Mouse (Mus musculus): ENCODE results near the gene Msh3. TPM values are rescaled to one million over a fixed set of nuclear protein-coding genes. Genes with fewer than 3 reads are reported as not detected.

Msh3 gene
- polyA plus RNA-seq, 1 experiment from 2014 or later: 8.1 TPM

GRCm38 (mm10) chr13:92356376-92356775 is 1.6 kb upstream of the Msh3 start:
- H3K9me3 ChIP-seq (replicated peaks): no peaks in the 10 kb centered on the region
- peaks cover 34% of the 10 kb centered on the region for H3K4me1 ChIP-seq (replicated peaks)
- H3K27ac ChIP-seq (replicated peaks): no peak overlapping the region
- WGBS (ENCODE audit: insufficient replicate concordance): 72% methylated on average over 7 of the region's 7 CpGs
- peaks cover 39% of the 10 kb centered on the region for H3K36me3 ChIP-seq (replicated peaks)
- H3K9ac ChIP-seq: no peak overlapping the region
- peak overlapping the region; percentile 97 for H3K4me2 ChIP-seq
- no peaks in the 10 kb centered on the region for H3K27me3 ChIP-seq
- peak overlapping the region; percentile 91 for H3K4me3 ChIP-seq (replicated peaks)
- ATAC-seq (ENCODE audit: insufficient read depth): no peak

- Histone ChIP-seq H3K4me1 (replicated peaks) (peaks cover 34% of the 10 kb centered on the region), H3K9ac (peak overlapping the region; percentile 76), H3K36me3 (replicated peaks) (peaks cover 37% of the 10 kb centered on the region), H3K9me3 (replicated peaks) (no peaks in the 10 kb centered on the region), H3K27me3 (no peaks in the 10 kb centered on the region), H3K4me2 (peak overlapping the region; percentile 97), H3K27ac (replicated peaks) (peak overlapping the region; percentile 81), H3K4me3 (replicated peaks) (peak overlapping the region; percentile 91)
- WGBS (ENCODE audit: insufficient replicate concordance): under 1% methylated on average over 24 of the region's 24 CpGs
- ATAC-seq (ENCODE audit: insufficient read depth): peak; percentile 33
Measured at GRCm38 (mm10) chr13:92355272-92355643, 455 bp upstream of the Msh3 start.

- WGBS (ENCODE audit: insufficient replicate concordance): 18% methylated on average over 4 of the region's 4 CpGs
- no peaks in the 10 kb centered on the region for H3K9me3 ChIP-seq (replicated peaks)
- H3K27ac ChIP-seq (replicated peaks): peak overlapping the region; percentile 94
- peaks cover 34% of the 10 kb centered on the region for H3K36me3 ChIP-seq (replicated peaks)
- peak overlapping the region; percentile 91 for H3K4me3 ChIP-seq (replicated peaks)
- no peak for ATAC-seq (ENCODE audit: insufficient read depth)
- peak overlapping the region; percentile 55 for H3K9ac ChIP-seq
- no peaks in the 10 kb centered on the region for H3K27me3 ChIP-seq
- peak overlapping the region; percentile 97 for H3K4me2 ChIP-seq
- H3K4me1 ChIP-seq (replicated peaks): peaks cover 34% of the 10 kb centered on the region
Measured at GRCm38 (mm10) chr13:92353956-92354355, 847 bp downstream of the Msh3 start.

- no peak overlapping the region for H3K4me2 ChIP-seq
- H3K27ac ChIP-seq (replicated peaks): no peak overlapping the region
- peaks cover 41% of the 10 kb centered on the region for H3K36me3 ChIP-seq (replicated peaks)
- no peaks in the 10 kb centered on the region for H3K27me3 ChIP-seq
- no peaks in the 10 kb centered on the region for H3K9me3 ChIP-seq (replicated peaks)
- no peak overlapping the region for H3K9ac ChIP-seq
- peaks cover 22% of the 10 kb centered on the region for H3K4me1 ChIP-seq (replicated peaks)
- H3K4me3 ChIP-seq (replicated peaks): no peak overlapping the region
- WGBS (ENCODE audit: insufficient replicate concordance): 79% methylated on average over 6 of the region's 6 CpGs
- ATAC-seq (ENCODE audit: insufficient read depth): no peak
Measured at GRCm38 (mm10) chr13:92351100-92351499, 3.7 kb downstream of the Msh3 start.

GRCm38 (mm10) chr13:92346338-92346737 is 8.5 kb downstream of the Msh3 start:
- no peaks in the 10 kb centered on the region for H3K27me3 ChIP-seq
- ATAC-seq (ENCODE audit: insufficient read depth): no peak
- no peak overlapping the region for H3K27ac ChIP-seq (replicated peaks)
- H3K4me2 ChIP-seq: no peak overlapping the region
- no peaks in the 10 kb centered on the region for H3K4me1 ChIP-seq (replicated peaks)
- WGBS (ENCODE audit: insufficient replicate concordance): 74% methylated on average over 5 of the region's 5 CpGs
- peaks cover 78% of the 10 kb centered on the region for H3K36me3 ChIP-seq (replicated peaks)
- H3K4me3 ChIP-seq (replicated peaks): no peak overlapping the region
- no peaks in the 10 kb centered on the region for H3K9me3 ChIP-seq (replicated peaks)
- no peak overlapping the region for H3K9ac ChIP-seq

- H3K27ac ChIP-seq (replicated peaks): no peak overlapping the region
- H3K9me3 ChIP-seq (replicated peaks): no peaks in the 10 kb centered on the region
- peaks cover 65% of the 10 kb centered on the region for H3K36me3 ChIP-seq (replicated peaks)
- H3K4me1 ChIP-seq (replicated peaks): peaks cover 4% of the 10 kb centered on the region; the same call in 1 of the 2 replicates
- no peaks in the 10 kb centered on the region for H3K27me3 ChIP-seq
- ATAC-seq (ENCODE audit: insufficient read depth): no peak
- H3K4me3 ChIP-seq (replicated peaks): no peak overlapping the region
- 88% methylated on average over 8 of the region's 8 CpGs for WGBS (ENCODE audit: insufficient replicate concordance)
- no peak overlapping the region for H3K9ac ChIP-seq
- H3K4me2 ChIP-seq: no peak overlapping the region
Measured at GRCm38 (mm10) chr13:92344033-92344432, 10.8 kb downstream of the Msh3 start.

- Histone ChIP-seq H3K4me1 (replicated peaks) (peaks cover 4% of the 10 kb centered on the region; the same call in 1 of the 2 replicates), H3K4me3 (replicated peaks) (no peak overlapping the region), H3K9ac (no peak overlapping the region), H3K27me3 (no peaks in the 10 kb centered on the region), H3K36me3 (replicated peaks) (peaks cover 38% of the 10 kb centered on the region), H3K9me3 (replicated peaks) (no peaks in the 10 kb centered on the region), H3K4me2 (no peak overlapping the region), H3K27ac (replicated peaks) (no peak overlapping the region)
- WGBS (ENCODE audit: insufficient replicate concordance): 79% methylated on average over 3 of the region's 3 CpGs
- no peak for ATAC-seq (ENCODE audit: insufficient read depth)
Measured at GRCm38 (mm10) chr13:92339787-92340186, 15.0 kb downstream of the Msh3 start.

- WGBS (ENCODE audit: insufficient replicate concordance): 57% methylated on average over 6 of the region's 6 CpGs
- no peak for ATAC-seq (ENCODE audit: insufficient read depth)
- H3K4me3 ChIP-seq (replicated peaks): no peak overlapping the region
- H3K4me1 ChIP-seq (replicated peaks): peaks cover 4% of the 10 kb centered on the region; the same call in 1 of the 2 replicates
- H3K36me3 ChIP-seq (replicated peaks): peaks cover 22% of the 10 kb centered on the region
- no peak overlapping the region for H3K9ac ChIP-seq
- H3K9me3 ChIP-seq (replicated peaks): no peaks in the 10 kb centered on the region
- H3K27me3 ChIP-seq: no peaks in the 10 kb centered on the region
- H3K27ac ChIP-seq (replicated peaks): no peak overlapping the region
- H3K4me2 ChIP-seq: no peak overlapping the region
Measured at GRCm38 (mm10) chr13:92337773-92338462, 16.9 kb downstream of the Msh3 start.

GRCm38 (mm10) chr13:92336857-92337256 is 17.9 kb downstream of the Msh3 start:
- 87% methylated on average over 1 of the region's 1 CpGs for WGBS (ENCODE audit: insufficient replicate concordance)
- no peaks in the 10 kb centered on the region for H3K9me3 ChIP-seq (replicated peaks)

GRCm38 (mm10) chr13:92332103-92332879 is 22.5 kb downstream of the Msh3 start:
- Histone ChIP-seq H3K4me1 (replicated peaks) (peaks cover 7% of the 10 kb centered on the region), H3K4me2 (no peak overlapping the region), H3K9me3 (replicated peaks) (no peaks in the 10 kb centered on the region), H3K27me3 (no peaks in the 10 kb centered on the region), H3K27ac (replicated peaks) (no peak overlapping the region), H3K9ac (no peak overlapping the region), H3K36me3 (replicated peaks) (peaks cover 18% of the 10 kb centered on the region), H3K4me3 (replicated peaks) (no peak overlapping the region)
- ATAC-seq (ENCODE audit: insufficient read depth): no peak
- 84% methylated on average over 15 of the region's 15 CpGs for WGBS (ENCODE audit: insufficient replicate concordance)

More at GRCm38 (mm10) chr13:92336857-92337256, 17.9 kb downstream of the Msh3 start:
- H3K9ac ChIP-seq: no peak overlapping the region
- no peaks in the 10 kb centered on the region for H3K27me3 ChIP-seq
- H3K27ac ChIP-seq (replicated peaks): no peak overlapping the region
- no peak for ATAC-seq (ENCODE audit: insufficient read depth)
- no peak overlapping the region for H3K4me3 ChIP-seq (replicated peaks)
- H3K4me1 ChIP-seq (replicated peaks): peaks cover 4% of the 10 kb centered on the region; the same call in 1 of the 2 replicates
- peaks cover 13% of the 10 kb centered on the region for H3K36me3 ChIP-seq (replicated peaks)
- no peak overlapping the region for H3K4me2 ChIP-seq

GRCm38 (mm10) chr13:92330621-92331020 is 24.2 kb downstream of the Msh3 start:
- Histone ChIP-seq H3K4me3 (replicated peaks) (no peak overlapping the region), H3K9ac (no peak overlapping the region), H3K36me3 (replicated peaks) (peaks cover 12% of the 10 kb centered on the region; the same call in 1 of the 2 replicates), H3K27me3 (no peaks in the 10 kb centered on the region), H3K4me1 (replicated peaks) (peaks cover 7% of the 10 kb centered on the region), H3K27ac (replicated peaks) (no peak overlapping the region), H3K9me3 (replicated peaks) (no peaks in the 10 kb centered on the region), H3K4me2 (no peak overlapping the region)
- WGBS (ENCODE audit: insufficient replicate concordance): 88% methylated on average over 3 of the region's 3 CpGs
- no peak for ATAC-seq (ENCODE audit: insufficient read depth)
